Mouse (Mus musculus): ENCODE measurements around the gene Bet1l. TPM values are rescaled to one million over a fixed set of nuclear protein-coding genes. Genes with fewer than 3 reads are reported as not detected.

The Bet1l gene
- total RNA-seq, 2 experiments from 2014 or later = 25.4 to 27.2 TPM

Other genes with a start within 250 kb of the Bet1l start
- not detected for gene Olfr61, start 228.6 kb downstream of the Bet1l start, total RNA-seq (2021)
- not detected for gene Olfr53, start 211.1 kb downstream of the Bet1l start, total RNA-seq (2021)
- under 1 TPM; 0.06 to 0.07 TPM for gene Olfr539, start 197.6 kb downstream of the Bet1l start, total RNA-seq (2021)
- gene Olfr45, start 175.6 kb downstream of the Bet1l start, total RNA-seq (2021) = not detected
- gene Olfr541, start 160.3 kb downstream of the Bet1l start, total RNA-seq (2021) = not detected
- not detected for gene Cyp2e1, start 93.8 kb downstream of the Bet1l start, total RNA-seq (2021)
- gene Syce1, start 69.7 kb downstream of the Bet1l start, total RNA-seq (2021) = under 1 TPM; 0.24 to 0.38 TPM
- 10 to 100 TPM; 15.3 to 16.3 TPM for gene Zfp941, start 35.4 kb downstream of the Bet1l start, total RNA-seq (2021)
- gene Urah, start 22.6 kb downstream of the Bet1l start, total RNA-seq (2021) = 1 to 10 TPM; 1.1 to 1.5 TPM
- not detected for gene Scgb1c1, start 12.0 kb downstream of the Bet1l start, total RNA-seq (2021)
- not detected for gene Odf3, start 9.8 kb downstream of the Bet1l start, total RNA-seq (2021)
- gene Gm45785, start 1.2 kb downstream of the Bet1l start, total RNA-seq (2021) = under 1 TPM; 0.93 to 0.99 TPM
- 10 to 100 TPM; 77.1 to 81.7 TPM for gene Ric8a, start 620 bp downstream of the Bet1l start, total RNA-seq (2021)
- 100 to 1,000 TPM; 128 to 133 TPM for gene Psmd13, start 24.4 kb upstream of the Bet1l start, total RNA-seq (2021)
- 10 to 100 TPM; 66.2 to 67.2 TPM for gene Sirt3, start 24.7 kb upstream of the Bet1l start, total RNA-seq (2021)
- gene Cox8b, start 42.9 kb upstream of the Bet1l start, total RNA-seq (2021) = 1 to 10 TPM in 1 of 2 experiments, not detected in 1; 1.6 TPM
- gene Nlrp6, start 63.3 kb upstream of the Bet1l start, total RNA-seq (2021) = under 1 TPM; 0.36 to 0.37 TPM
- gene Pgghg, start 83.8 kb upstream of the Bet1l start, total RNA-seq (2021) = 1 to 10 TPM; 3.8 to 3.9 TPM
- gene Ifitm5, start 92.7 kb upstream of the Bet1l start, total RNA-seq (2021) = not detected
- gene Gm45717, start 98.4 kb upstream of the Bet1l start, total RNA-seq (2021) = not detected
- gene Ifitm2, start 98.4 kb upstream of the Bet1l start, total RNA-seq (2021) = 10 to 100 TPM; 11.5 to 15.0 TPM
- gene Ifitm1, start 109.6 kb upstream of the Bet1l start, total RNA-seq (2021) = 1 to 10 TPM; 4.7 to 4.9 TPM
- gene Ifitm3, start 153.2 kb upstream of the Bet1l start, total RNA-seq (2021) = 10 to 100 TPM in 1 of 2 experiments, 1 to 10 TPM in 1; 9.1 to 10.3 TPM
- gene Ifitm6, start 160.3 kb upstream of the Bet1l start, total RNA-seq (2021) = not detected
- gene Gm17387, start 171.6 kb upstream of the Bet1l start, total RNA-seq (2021) = not detected
- 10 to 100 TPM; 92.9 to 93.9 TPM for gene B4galnt4, start 203.5 kb upstream of the Bet1l start, total RNA-seq (2021)
- under 1 TPM in 1 of 2 experiments, not detected in 1; 0.55 TPM for gene Pkp3, start 220.6 kb upstream of the Bet1l start, total RNA-seq (2021)
- gene Sigirr, start 243.0 kb upstream of the Bet1l start, total RNA-seq (2021) = 1 to 10 TPM; 2.5 to 2.6 TPM